Mouse (Mus musculus) left cerebral cortex, postnatal 4 days (tissue): Measurements from ENCODE around the gene Snap25. TPM values are rescaled to one million over a fixed set of nuclear protein-coding genes. Genes with fewer than 3 reads are reported as not detected.

ENCODE experiments used
- DNase-seq: peaks from one replicate; pipeline ENCODE4 v3.0.0-alpha.2; 2022
- intact Hi-C: fragments of 180-260 bp; cut with DNase I; formaldehyde crosslinking; loops from one replicate; pipeline ENCODE4 v1.15.1; 2025
- total RNA-seq, 2 experiments: library from RNA; stranded (reverse); gene quantifications; 2 replicates each; pipeline ENCODE4 v1.2.3; 2021

Snap25 gene
- total RNA-seq, 2 experiments from 2014 or later = 526 to 550 TPM

GRCm38 (mm10) chr2:136801102-136801501 lies 87.8 kb downstream of the Snap25 start:
- intact Hi-C loops = no loop called here
- no peak for DNase-seq

GRCm38 (mm10) chr2:136802076-136802475 lies 88.8 kb downstream of the Snap25 start:
- intact Hi-C loops = no loop called here
- no peak for DNase-seq

GRCm38 (mm10) chr2:136803142-136803541 lies 89.9 kb downstream of the Snap25 start:
- intact Hi-C loops = no loop called here

GRCm38 (mm10) chr2:136807992-136808726 lies 94.9 kb downstream of the Snap25 start:
- intact Hi-C loops = no loop called here
- DNase-seq = no peak

More at GRCm38 (mm10) chr2:136803142-136803541, 89.9 kb downstream of the Snap25 start:
- DNase-seq = peak; percentile 34

DNA sequence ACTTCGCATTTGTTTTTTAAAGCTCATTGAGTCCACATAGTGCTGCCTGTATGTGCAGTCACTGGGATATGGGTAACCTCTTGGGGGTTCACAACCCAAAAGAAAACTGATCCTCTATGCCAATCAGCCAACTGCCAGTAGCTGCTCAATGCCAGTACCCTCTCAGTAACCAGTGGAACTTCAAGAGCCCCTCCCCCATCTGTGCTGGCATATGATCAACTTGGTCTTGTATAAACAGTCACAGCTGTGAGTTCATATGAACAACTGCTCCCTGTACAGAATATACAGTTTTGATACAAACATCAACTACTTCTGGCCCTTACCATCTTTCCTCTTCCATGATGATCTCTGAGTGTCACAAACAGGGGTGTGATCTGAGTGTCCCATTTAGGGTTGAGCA lies 98.1 kb downstream of the Snap25 start:
- intact Hi-C loops = no loop called here
- peak; percentile 31 for DNase-seq

- peak; percentile 24 for DNase-seq
- intact Hi-C loops = no loop called here
Measured at GRCm38 (mm10) chr2:136816717-136817400, 103.6 kb downstream of the Snap25 start.

DNA sequence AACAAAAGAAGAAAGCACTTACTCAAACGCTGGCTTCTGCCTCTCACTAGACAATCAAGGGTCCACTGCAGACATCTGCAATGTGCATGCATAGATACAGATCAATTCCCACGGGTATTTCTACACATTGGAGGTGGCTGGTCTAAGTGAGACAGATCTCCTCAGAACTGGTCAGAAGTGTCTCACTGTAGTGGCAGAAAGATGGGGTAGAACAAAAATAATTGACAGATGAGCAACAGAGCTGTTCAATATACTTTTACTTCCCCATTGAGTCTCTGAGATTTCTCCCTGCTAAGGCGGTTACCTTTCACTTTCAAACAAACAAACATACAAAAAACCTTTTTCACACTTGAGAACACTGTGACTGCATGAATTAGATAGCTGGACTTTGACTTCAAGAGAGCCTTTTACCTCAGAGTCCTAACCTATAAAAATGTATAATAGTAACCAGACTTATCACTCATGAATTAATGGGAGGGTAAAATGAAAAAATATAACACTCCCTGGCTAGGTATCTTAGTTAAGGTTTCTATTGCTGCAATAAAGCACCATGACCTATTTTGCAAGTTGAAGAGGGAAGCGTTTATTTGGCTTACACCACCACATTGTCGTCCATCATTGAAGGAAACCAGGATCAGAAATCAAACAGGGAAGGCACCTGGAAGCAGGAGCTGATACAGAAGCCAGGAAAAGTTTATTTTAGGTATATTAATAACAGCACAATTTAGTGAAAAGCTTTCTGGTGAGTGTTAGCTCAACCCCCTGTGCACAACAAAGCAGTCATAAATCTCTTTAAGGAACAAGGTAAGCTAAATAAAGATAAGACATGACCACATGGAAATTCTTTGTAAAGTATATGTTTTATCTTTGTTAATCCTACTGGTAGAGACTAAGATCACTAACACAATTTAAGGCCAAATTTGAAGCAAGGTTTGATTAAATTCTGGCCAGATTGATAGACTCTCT lies 110.8 kb downstream of the Snap25 start:
- DNase-seq = no peak
- intact Hi-C loops = no loop called here

- intact Hi-C loops = no loop called here
- DNase-seq = no peak
Measured at GRCm38 (mm10) chr2:136827612-136828011, 114.4 kb downstream of the Snap25 start.

Other genes with a start within 250 kb of the Snap25 start
- gene Ankef1, start 211.5 kb upstream of the Snap25 start, total RNA-seq = 1 to 10 TPM; 1.2 to 1.8 TPM
- not detected for gene AL731706.2, start 172.2 kb downstream of the Snap25 start, total RNA-seq
- 10 to 100 TPM; 11.5 to 12.3 TPM for gene Slx4ip, start 177.8 kb downstream of the Snap25 start, total RNA-seq
- 10 to 100 TPM; 11.6 to 16.5 TPM for gene AL731706.1, start 177.9 kb downstream of the Snap25 start, total RNA-seq
- gene Mkks, start 177.9 kb downstream of the Snap25 start, total RNA-seq = 10 to 100 TPM; 14.4 to 17.7 TPM